In genomic region chr2:178981736-178982502, GRCm38 (mm10) we compare ENCODE assay signal across 16 mouse cellular contexts.
DNase-seq lines count a peak whose midpoint lies in the region; ATAC-seq and TF ChIP-seq lines count a peak whose summit lies in the region.
"Had no signal": no experiment of that assay in that cellular context is flagged by ENCODE, and none has a peak within 500 bp of the region (broad histone marks: within the 10 kb centered on the region; RNA-seq: fewer than 3 reads in every experiment).

No protein-coding gene starts in this region.

- H3K4me3 ChIP-seq in intestine, embryonic 14.5 days (ENCODE audit: low read depth, low read length), result no peak overlapping the region
- H3K4me3 ChIP-seq in intestine, postnatal 0 days (ENCODE audit: low read depth, low read length), result no peak overlapping the region
- H3K4me3 ChIP-seq in embryonic facial prominence, embryonic 10.5 days, result no peak overlapping the region
- H3K4me3 ChIP-seq in forebrain, postnatal 0 days (ENCODE audit: low read depth, low read length), result no peak overlapping the region
- H3K4me3 ChIP-seq: layer of hippocampus, adult 2 months; limb, embryonic 10.5 days; neural tube, embryonic 15.5 days had no signal

- no peaks in the 10 kb centered on the region for H3K9me3 ChIP-seq in intestine, embryonic 14.5 days (ENCODE audit: control insufficient read depth, low read length)
- no peaks in the 10 kb centered on the region for H3K9me3 ChIP-seq in intestine, postnatal 0 days (ENCODE audit: control insufficient read depth)
- H3K9me3 ChIP-seq in embryonic facial prominence, embryonic 10.5 days, result no peaks in the 10 kb centered on the region
- H3K9me3 ChIP-seq in forebrain, postnatal 0 days (ENCODE audit: low read length), result no peaks in the 10 kb centered on the region
- H3K9me3 ChIP-seq: limb, embryonic 10.5 days; neural tube, embryonic 15.5 days had no signal

- no peak for TF ChIP-seq CTCF in intestine, postnatal 0 days (IDR thresholded peaks at IDR 0.05; ENCODE audit: low read depth)
- no peak for TF ChIP-seq CTCF in forebrain, postnatal 0 days (IDR thresholded peaks at IDR 0.05; ENCODE audit: low read depth)

- H3K9ac ChIP-seq in intestine, embryonic 14.5 days (ENCODE audit: low read length), result no peak overlapping the region
- H3K9ac ChIP-seq in intestine, postnatal 0 days (ENCODE audit: low read depth, low read length), result no peak overlapping the region
- H3K9ac ChIP-seq in forebrain, postnatal 0 days, result no peak overlapping the region
- H3K9ac ChIP-seq: neural tube, embryonic 15.5 days had no signal

- H3K27me3 ChIP-seq in intestine, embryonic 14.5 days (replicated peaks; ENCODE audit: control insufficient read depth, insufficient read depth, low read length), result no peaks in the 10 kb centered on the region
- no peaks in the 10 kb centered on the region for H3K27me3 ChIP-seq in intestine, postnatal 0 days (replicated peaks; ENCODE audit: control insufficient read depth, insufficient read depth, low read length)
- 0 out of 2 replicates have a peak, but pooled peaks cover 4% of the 10 kb centered on the region for H3K27me3 ChIP-seq in embryonic facial prominence, embryonic 10.5 days (replicated peaks; ENCODE audit: low read depth, poor library complexity, severe bottlenecking)
- H3K27me3 ChIP-seq in forebrain, postnatal 0 days (ENCODE audit: insufficient read depth, low read length), result no peaks in the 10 kb centered on the region
- H3K27me3 ChIP-seq: neural tube, embryonic 15.5 days had no signal

- no peak overlapping the region for H3K4me2 ChIP-seq in intestine, embryonic 14.5 days (ENCODE audit: low read length)
- no peak overlapping the region for H3K4me2 ChIP-seq in intestine, postnatal 0 days (replicated peaks; ENCODE audit: low read depth)
- no peak overlapping the region for H3K4me2 ChIP-seq in forebrain, postnatal 0 days (ENCODE audit: low read depth)
- H3K4me2 ChIP-seq: neural tube, embryonic 15.5 days had no signal

- 25% methylated on average over 7 of the region's 7 CpGs for WGBS in intestine, embryonic 14.5 days
- WGBS in intestine, postnatal 0 days, result 22% methylated on average over 7 of the region's 7 CpGs
- WGBS in embryonic facial prominence, embryonic 10.5 days, result 46% methylated on average over 7 of the region's 7 CpGs
- 23% methylated on average over 7 of the region's 7 CpGs for WGBS in forebrain, postnatal 0 days

- peaks cover 3% of the 10 kb centered on the region; the same call in 1 of the 2 replicates for H3K4me1 ChIP-seq in intestine, embryonic 14.5 days (replicated peaks; ENCODE audit: control insufficient read depth, insufficient read depth, low read length)
- H3K4me1 ChIP-seq in intestine, postnatal 0 days (replicated peaks; ENCODE audit: control insufficient read depth, insufficient read depth, low read length), result no peaks in the 10 kb centered on the region
- H3K4me1 ChIP-seq in embryonic facial prominence, embryonic 10.5 days, result peaks cover 27% of the 10 kb centered on the region
- H3K4me1 ChIP-seq in forebrain, postnatal 0 days (ENCODE audit: insufficient read depth), result 0 out of 2 replicates have a peak, but pooled peaks cover 7% of the 10 kb centered on the region

- no peaks in the 10 kb centered on the region for H3K36me3 ChIP-seq in intestine, embryonic 14.5 days (ENCODE audit: control insufficient read depth, insufficient read depth, low read length)
- H3K36me3 ChIP-seq in intestine, postnatal 0 days (ENCODE audit: control insufficient read depth, insufficient read depth), result no peaks in the 10 kb centered on the region
- no peaks in the 10 kb centered on the region for H3K36me3 ChIP-seq in embryonic facial prominence, embryonic 10.5 days (replicated peaks)
- no peaks in the 10 kb centered on the region for H3K36me3 ChIP-seq in forebrain, postnatal 0 days (ENCODE audit: insufficient read depth)
- H3K36me3 ChIP-seq: G1E; limb, embryonic 10.5 days; neural tube, embryonic 15.5 days had no signal

- ATAC-seq in intestine, embryonic 14.5 days (replicated peaks; ENCODE audit: low FRiP score, low TSS enrichment, low read depth), result 0 out of 2 replicates have a peak, but pooled peaks have one; percentile 32
- ATAC-seq in intestine, postnatal 0 days, result no peak
- ATAC-seq in forebrain, postnatal 0 days, result peak; percentile 69

- H3K27ac ChIP-seq in intestine, embryonic 14.5 days (ENCODE audit: low read depth), result no peak overlapping the region
- H3K27ac ChIP-seq in intestine, postnatal 0 days (ENCODE audit: low read depth, low read length), result no peak overlapping the region
- H3K27ac ChIP-seq in embryonic facial prominence, embryonic 10.5 days (replicated peaks), result peak overlapping the region; percentile 67
- no peak overlapping the region for H3K27ac ChIP-seq in forebrain, postnatal 0 days (ENCODE audit: low read depth, low read length)
- H3K27ac ChIP-seq: layer of hippocampus, adult 2 months; limb, embryonic 10.5 days; macrophage; neural tube, embryonic 15.5 days had no signal

- DNase-seq in intestine, embryonic 14.5 days (ENCODE audit: low spot score), result no peak
- no peak for DNase-seq in embryonic facial prominence, embryonic 10.5 days (ENCODE audit: low spot score)
- no peak for DNase-seq in forebrain, postnatal 0 days
- DNase-seq in lung, postnatal 4 days, result peak; percentile 39 to 73
- no peak for DNase-seq in ovary, postnatal 10 days (ENCODE audit: low spot score)
- no peak for DNase-seq in urinary bladder, postnatal 36 days (ENCODE audit: low spot score in 2 of 2)
- DNase-seq: cerebellum, adult 9-10 months; embryo, embryonic 11 days; kidney, adult 8-10 months; thymus, adult 18-20 months had no signal

Comparison
In these comparisons a context has a peak if more than half of its experiments do, and no peak if none do; other contexts are left out.
1. DNase-seq: peak in lung, postnatal 4 days (2 of 2); none in intestine, embryonic 14.5 days (single experiment), embryonic facial prominence, embryonic 10.5 days (single experiment), forebrain, postnatal 0 days (single experiment), ovary, postnatal 10 days (single experiment) and urinary bladder, postnatal 36 days (0 of 2).